Mouse (Mus musculus): ENCODE measurements around the gene Zfp618. TPM values are rescaled to one million over a fixed set of nuclear protein-coding genes. Genes with fewer than 3 reads are reported as not detected.

The Zfp618 gene
- total RNA-seq, 2 experiments from 2014 or later, result 4.6 to 7.0 TPM

DNA sequence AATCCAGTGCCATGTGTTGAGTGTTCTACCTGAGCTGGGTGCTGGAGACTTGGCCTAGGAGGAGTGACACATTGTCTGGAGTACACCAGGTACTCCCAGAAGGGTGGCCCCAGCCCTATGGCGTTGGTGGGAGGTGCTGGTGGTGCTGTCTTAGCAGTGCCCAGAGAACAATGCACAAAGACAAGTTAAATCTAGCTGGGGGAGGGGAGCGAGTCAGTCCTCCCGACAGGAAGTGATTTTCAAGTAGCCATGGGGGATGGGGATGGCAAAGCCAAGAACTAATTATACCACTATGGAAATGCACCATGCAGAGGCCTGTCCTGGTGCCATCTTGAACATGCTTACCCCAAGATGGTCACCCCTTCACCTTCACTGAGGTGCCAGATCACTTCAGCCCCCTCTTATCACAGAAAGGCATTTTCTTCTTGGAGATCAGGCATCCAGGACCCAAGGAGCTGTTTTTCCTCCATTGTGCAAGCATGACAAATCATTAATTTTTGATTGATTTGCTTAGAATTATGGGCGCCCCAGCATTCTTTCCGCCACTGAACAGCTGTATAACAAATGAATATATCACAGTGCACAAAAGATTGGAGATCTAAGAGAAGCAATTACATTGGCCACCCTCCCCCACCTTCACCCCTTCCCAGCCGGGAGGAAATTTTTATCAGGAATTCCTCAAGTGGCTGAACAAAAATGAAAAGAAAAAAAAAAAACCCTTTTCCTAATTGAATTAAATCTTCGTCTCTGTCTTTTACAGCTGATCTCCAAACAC lies 91.5 kb downstream of the Zfp618 start:
- no peak for DNase-seq (ENCODE audit: low spot score in 2 of 2)
- intact Hi-C loops (cut with DNase I), result no loop called here

DNA sequence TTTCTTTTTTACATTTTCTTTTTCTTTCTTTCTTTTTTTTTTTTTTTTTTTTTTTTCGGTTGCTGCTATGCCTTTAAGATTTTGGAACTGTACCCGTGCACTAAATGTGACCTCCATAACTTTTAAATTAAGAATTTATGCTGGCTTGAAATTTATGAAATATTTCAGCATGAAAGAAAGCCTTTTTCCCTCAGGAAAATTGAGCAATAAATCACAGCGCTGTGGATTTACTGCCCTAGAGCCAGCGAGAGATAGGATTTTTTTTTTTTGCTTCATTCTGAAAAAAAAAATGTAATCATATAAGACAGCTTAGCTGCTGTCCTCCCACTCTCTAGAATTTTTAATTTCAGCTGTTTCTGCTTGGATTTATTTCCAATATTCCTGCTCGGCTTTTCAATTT lies 92.2 kb downstream of the Zfp618 start:
- intact Hi-C loops (cut with DNase I), result no loop called here
- no peak for DNase-seq (ENCODE audit: low spot score in 2 of 2)

DNA sequence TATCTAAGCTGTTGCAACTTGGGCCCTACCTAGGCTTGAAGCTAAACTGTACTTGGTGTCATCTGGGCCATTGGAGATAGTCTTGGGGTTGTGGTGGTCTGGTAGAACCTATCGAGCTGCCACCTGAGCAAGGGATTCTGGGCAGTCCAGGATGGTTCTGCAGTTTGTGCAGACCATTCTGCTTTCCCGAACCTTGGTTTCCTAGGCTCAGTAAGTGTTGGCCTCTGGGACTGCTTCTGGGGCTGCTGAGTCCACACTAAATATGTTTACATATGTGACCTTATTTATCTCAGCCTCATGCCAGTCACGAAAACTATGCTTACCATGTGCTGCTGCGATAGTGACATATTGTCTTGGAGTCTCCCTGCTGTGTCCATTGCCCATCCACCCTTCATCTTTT lies 93.3 kb downstream of the Zfp618 start:
- DNase-seq (ENCODE audit: low spot score in 2 of 2), result no peak
- intact Hi-C loops (cut with DNase I), result no loop called here

DNA sequence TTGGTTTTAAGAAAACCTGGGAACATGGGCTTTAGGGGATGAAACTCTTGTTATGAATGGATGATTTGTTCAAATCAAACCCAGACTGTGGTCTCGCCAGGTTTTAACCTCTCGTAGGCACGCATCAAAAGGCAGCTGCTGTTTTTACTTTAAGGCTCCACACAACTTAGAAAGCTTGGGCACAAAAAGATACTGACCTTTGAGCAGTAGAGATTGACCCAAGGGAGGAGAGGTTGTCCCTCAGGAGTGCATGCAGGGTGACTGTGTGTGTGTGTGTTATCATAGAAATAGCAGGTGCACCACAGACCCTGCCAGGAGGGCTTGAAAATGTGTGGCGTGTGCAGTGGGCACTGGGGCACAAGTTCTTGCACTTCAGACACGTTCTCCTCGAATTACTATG lies 95.0 kb downstream of the Zfp618 start:
- intact Hi-C loops (cut with DNase I), result no loop called here

DNA sequence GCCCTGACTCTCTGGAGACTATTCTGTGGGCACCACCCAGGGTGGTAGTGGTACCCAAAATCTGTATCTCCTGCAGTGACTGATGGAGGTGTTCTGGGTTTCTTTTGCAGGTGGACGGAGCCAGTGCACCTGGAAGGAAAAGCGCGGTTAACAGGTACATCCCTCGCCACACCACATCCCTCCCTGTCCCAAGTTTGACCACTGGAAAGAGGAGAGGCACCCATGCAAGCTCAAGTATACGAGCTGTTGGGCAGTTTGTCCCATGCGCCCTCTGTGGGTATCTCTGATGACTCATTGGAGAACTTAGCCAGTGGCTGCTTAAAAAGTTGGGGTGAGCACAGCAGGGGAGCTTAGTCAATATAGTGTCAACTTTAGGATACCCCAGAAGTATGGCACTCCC lies 96.0 kb downstream of the Zfp618 start:
- DNase-seq (ENCODE audit: low spot score in 2 of 2), result no peak
- intact Hi-C loops (cut with DNase I), result no loop called here

More for the DNA sequence above, 95.0 kb downstream of the Zfp618 start:
- no peak for DNase-seq (ENCODE audit: low spot score in 2 of 2)

DNA sequence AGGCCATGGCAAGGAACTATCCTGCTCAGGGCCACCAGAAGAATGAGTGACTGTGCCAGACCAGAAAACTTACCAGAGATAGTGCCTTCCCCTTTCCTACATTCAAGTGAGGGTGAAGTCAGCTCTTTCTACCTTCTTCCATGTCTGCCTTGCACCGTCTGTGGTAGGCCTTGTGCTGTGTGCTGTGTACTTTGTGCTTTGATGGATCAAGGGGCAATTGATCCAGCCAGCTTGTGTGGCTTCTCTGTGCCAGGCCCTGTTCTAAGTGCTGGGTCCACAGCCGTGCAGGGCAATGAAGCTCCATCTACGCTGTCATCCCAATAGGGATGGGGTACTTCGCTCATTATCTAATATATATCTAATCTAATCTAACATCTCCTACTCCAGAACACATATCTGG lies 98.0 kb downstream of the Zfp618 start:
- intact Hi-C loops (cut with DNase I), result no loop called here
- no peak for DNase-seq (ENCODE audit: low spot score in 2 of 2)

DNA sequence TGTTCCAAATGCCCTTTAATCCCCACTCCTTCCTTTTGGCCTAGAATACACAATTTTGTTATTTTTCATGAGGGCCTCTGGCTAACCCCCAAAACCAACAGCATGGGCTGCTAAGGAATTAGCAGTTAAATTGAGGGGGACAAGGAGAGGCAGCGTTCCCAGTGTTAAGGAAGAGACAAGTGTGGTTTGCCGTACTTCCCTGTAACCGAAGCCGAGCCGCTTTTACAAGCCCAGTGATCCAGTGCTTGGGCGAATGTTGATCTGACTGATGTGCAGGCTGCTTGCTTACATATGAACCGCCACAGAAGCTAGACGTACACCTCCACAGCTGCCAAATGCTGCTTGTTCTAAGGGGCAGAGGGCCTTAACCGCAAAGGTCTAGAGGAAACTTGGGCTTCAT lies 99.5 kb downstream of the Zfp618 start:
- DNase-seq (ENCODE audit: low spot score in 2 of 2), result no peak
- intact Hi-C loops (cut with DNase I), result no loop called here

DNA sequence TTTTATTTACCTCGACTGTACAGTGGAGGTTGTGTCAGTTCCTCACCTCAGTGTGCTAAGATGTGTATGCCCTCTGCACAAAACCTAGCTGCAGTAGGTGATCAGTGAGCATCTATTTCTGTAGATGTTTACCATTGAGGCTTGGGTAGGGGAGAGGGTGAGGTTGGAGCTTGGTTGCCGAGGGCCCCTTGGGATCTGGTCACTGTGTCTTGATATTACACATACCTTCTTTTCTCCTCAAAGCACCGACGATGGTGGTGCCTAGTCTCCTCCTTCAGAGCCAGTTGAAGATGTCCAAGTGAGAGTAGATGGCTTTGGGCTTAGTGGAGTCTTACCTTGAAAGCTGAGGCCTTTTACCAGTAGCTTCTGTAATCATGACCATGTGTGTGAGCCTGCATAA lies 101.4 kb downstream of the Zfp618 start:
- no peak for DNase-seq (ENCODE audit: low spot score in 2 of 2)
- intact Hi-C loops (cut with DNase I), result no loop called here

DNA sequence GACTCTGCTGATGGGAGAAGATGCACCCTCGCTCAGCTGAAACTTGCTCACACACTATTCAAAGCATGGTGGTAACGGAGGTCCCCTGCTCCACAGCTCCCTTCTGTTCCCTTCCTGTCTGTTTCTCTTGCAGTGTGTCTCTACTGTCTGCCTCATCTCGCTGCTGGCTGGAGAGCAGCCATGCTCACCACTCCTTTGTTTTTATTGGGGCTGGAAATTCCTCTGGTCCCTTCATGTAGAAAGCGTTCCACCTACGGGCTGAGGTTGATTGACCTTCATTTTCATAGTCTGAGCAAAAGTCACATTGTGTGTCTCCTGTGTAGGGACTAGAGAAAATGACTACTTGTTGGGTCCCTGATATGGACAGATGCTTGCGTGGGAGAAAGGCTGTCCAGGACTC lies 102.4 kb downstream of the Zfp618 start:
- no peak for DNase-seq (ENCODE audit: low spot score in 2 of 2)
- intact Hi-C loops (cut with DNase I), result no loop called here

DNA sequence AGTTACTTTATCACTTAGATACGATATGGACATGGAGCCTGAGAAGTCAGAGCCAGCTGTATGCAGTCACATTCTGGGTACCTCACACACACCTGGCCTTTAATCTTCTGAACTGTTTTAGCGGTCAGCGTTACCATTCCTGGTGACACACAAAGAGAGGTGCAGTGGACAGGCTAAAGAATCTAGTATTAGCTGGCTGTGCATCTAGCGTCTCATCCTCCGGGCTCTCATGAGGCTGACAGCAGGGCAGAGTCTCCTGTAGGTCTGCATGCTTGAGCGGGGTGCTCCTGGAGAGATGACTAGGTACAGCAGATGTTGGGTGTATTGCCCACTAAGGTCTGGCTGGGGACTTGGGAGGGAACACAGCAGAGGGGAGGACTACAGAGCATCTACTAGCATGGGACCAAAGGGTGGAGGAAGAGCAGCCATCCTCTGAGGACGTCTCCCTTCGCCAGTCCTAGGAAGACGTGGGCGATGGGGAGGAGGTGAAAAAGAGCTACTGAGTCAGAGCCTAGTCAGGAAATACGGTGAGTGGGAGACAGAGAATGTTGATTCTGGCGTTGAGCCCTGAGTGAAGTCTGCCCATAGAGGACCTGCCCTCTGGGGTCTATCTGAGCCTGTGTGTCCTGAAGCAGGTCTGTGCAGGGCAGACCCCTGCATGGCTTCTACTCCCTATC lies 103.3 kb downstream of the Zfp618 start:
- intact Hi-C loops (cut with DNase I), result no loop called here
- peak; percentile 59 to 65 for DNase-seq (ENCODE audit: low spot score in 2 of 2)

DNA sequence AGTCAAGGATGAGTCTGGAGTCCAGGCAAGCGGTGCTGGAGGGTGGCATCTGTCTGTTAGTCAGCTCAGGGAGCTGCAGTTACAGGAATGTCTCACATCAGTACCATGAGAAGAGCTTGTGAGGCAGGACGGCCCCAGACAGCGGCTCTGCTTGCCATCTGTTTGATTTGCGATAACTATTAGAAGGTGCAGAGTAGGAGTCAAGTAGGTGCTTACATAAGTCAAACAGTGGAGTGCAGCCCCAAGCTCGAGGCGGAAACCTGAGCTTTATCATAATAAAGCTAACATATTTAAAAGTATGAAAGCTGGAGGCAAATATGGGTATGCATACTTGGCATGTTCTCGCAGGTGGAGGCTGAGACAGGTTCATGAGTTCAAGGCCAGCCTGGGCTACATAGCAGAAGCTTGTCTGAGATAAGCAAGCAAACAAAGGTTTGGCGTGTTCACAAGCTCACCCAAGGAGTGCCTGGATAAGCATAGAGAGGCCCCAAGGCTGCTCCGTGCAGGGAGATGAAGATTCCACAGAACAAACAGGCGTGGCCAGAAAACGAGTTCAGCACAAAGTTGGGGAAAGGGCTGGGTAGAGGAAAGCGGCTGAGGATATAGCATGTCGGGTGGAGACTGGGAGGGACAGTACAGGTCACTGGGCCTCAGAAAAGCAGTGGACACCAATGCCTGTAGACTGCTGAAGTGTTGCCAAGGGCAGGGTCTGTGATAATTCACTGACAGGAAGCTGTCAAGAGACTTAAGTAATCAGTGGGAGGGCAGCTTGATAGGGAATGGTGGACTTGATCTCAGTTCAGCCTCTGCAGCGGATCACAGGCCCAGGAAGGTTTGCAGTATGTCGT lies 106.3 kb downstream of the Zfp618 start:
- no peak for DNase-seq (ENCODE audit: low spot score in 2 of 2)
- intact Hi-C loops (cut with DNase I), result no loop called here

DNA sequence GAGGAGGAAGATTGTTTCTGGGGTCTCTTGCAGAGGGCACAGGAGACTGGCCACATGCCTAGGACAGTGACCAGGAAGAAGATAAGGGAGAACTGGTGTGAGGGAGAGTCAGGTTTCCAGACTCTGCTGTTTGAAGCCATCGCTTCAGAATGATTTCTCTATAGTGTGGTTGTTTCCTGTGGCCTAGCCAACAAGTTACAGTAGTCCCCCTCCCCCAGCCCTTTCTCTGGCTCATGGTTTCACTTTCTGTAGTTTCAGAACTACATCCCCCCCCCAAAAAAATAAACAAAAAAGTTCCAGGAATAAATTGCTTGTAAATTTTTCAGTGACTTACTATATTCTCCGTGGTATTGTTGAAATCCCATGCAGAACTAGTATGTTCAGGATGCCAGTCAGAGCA lies 107.8 kb downstream of the Zfp618 start:
- no peak for DNase-seq (ENCODE audit: low spot score in 2 of 2)
- intact Hi-C loops (cut with DNase I), result no loop called here

DNA sequence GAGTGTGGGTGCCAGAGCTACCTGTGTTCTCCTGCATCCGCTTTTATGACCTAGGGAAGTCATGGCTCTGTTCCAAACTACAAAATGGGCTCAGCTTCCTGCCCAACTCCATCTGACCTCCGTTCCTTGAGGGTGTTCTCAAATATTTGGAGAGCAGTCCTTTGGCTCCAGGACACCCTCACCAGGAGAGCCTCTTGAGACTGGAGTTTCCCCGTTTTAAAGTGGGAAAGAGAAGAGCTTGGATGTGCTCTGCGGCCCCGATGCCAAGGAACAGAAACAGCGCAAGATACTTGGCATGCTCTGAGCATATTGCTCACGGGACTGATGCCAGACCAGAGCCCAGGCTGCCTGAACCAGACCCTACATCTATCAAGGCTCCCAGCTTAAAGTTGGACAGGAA lies 113.8 kb downstream of the Zfp618 start:
- intact Hi-C loops (cut with DNase I), result no loop called here
- no peak for DNase-seq (ENCODE audit: low spot score in 2 of 2)

DNA sequence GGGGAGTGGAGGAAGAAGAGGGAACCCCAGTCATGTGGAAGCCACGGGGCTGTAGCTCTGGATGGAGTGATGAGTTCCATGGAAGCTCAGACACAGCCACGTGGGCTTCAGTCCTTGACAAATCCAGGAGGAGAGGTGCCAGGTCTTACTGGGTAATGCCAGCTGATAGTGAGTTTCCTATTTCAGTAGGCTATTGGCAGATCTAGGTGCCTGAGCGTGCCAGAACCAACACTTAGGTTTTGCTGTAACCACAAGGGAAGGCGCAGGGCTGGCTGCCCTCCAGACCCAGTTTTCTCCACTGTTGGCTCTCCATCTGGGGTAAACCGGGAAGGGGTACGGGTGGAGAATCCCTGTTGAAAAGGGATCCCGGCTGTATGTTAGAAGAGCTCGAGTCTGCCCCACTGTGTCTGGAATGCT lies 119.1 kb downstream of the Zfp618 start:
- peak; percentile 42 to 43 for DNase-seq (ENCODE audit: low spot score in 2 of 2)
- intact Hi-C loops (cut with DNase I), result no loop called here

DNA sequence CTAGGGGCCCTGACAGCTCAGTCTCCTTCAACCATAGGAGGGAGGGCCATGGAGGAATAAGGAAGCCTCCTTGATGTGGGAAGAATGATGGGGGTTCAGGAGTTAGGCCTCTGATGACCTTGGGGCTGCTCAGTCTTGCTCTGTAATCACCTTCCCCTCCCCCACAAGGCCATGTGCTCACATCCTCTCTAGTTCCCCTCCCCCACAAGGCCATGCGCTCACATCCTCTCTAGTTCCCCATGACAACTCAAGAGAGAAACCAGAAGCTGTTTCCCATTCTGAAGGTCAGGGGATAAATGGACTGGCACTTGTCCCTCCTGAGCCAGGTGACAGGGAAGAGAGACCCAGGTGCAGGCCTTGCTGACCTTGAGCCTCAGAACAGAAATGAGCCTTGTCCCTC lies 124.1 kb downstream of the Zfp618 start:
- intact Hi-C loops (cut with DNase I), result no loop called here
- no peak for DNase-seq (ENCODE audit: low spot score in 2 of 2)

DNA sequence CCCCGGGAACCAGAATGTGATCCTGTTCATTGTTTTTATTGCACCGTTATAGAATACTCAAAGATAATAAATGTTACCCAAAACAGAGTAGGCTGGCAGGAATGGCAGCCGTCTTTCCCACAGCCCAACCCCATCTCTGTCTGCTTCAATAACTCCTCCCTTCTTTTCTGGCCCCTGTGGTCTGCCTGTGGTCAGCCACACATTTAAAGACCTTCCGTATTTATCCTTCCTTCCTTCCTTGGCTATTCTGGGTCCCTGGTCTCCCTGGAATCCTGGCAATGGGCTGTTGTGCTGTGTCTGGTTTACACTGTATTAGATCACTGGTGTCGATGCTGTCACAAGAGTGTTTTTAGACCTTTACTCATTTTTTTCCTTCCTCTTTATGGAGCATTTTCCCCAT lies 125.8 kb downstream of the Zfp618 start:
- no peak for DNase-seq (ENCODE audit: low spot score in 2 of 2)
- intact Hi-C loops (cut with DNase I), result no loop called here

DNA sequence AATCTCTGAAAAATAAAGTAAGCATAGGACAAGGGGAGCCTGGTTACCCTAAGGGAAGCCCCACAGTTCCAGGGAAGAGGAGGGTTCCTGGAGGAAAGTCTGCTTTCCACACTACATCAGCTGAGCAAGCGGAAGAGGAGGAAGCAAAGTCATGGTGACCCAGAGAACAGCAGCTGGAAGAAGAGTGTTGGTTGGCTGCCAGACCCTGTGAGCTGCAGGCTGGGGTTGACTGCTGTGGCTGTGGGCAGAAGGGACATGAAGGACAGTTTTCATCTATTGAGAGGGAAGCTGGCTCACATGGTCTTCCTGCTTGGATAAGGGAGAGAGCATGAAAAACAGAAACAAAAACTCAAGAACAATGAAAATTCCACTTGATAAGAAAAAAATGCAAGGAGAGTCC lies 132.2 kb downstream of the Zfp618 start:
- intact Hi-C loops (cut with DNase I), result no loop called here
- DNase-seq (ENCODE audit: low spot score in 2 of 2), result no peak

DNA sequence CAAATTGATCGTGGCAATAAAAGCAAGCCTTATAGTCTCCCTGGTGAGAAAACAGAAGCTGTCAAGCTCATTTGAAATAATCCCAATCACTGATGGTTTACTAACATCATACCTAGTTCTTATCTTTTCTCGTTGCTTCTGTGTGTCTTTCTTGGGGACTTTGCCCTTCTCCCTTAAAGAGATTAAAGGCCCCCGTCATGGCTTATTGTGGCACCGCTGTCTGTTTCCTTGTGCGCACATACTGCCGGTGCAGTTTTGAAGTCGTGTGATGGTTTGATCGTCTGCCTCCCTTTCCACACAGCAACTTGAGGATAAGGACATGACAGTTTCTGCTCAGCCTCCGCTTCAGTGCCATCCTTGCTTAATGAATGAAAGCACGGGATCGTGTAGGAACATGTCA lies 135.1 kb downstream of the Zfp618 start:
- intact Hi-C loops (cut with DNase I), result no loop called here
- DNase-seq (ENCODE audit: low spot score in 2 of 2), result no peak

DNA sequence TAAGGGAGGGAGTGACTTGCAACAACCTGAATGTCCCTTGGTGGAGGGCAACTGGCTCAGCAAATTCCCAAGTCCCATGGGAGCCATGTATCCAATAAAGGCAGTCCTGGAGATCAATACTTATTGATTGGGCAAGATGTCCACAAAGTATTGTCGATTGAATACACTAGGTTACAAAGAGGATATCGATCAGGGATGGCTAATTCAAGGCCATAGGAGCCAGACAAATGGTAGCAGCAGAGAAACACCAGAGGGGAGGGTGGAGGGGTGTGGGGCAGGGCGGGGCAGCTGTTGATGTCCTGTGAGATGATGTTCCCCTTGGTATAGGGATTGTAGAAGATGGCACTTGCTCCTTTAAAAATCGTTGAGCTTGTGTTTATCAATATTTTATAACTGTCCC lies 136.7 kb downstream of the Zfp618 start:
- DNase-seq (ENCODE audit: low spot score in 2 of 2), result no peak
- intact Hi-C loops (cut with DNase I), result no loop called here

DNA sequence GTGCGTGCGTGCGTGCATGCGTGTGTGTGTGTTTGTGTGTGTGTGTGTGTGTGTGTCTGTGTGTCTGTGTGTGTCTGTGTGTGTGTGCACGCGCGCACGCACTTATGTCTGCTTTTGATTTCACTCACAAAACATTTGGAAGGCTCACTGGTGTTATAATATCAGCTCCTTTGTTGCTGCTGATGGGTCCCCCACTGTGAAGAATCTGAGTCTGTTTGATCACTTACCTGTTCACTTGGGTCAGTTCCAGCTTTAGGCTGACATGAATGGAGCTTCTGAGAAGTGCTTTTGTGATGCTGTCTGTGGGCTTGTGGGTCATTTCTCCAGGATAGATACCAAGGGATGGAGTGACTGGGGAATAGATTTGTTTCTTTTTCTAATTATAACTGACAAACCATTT lies 140.3 kb downstream of the Zfp618 start:
- intact Hi-C loops (cut with DNase I), result no loop called here
- no peak for DNase-seq (ENCODE audit: low spot score in 2 of 2)
